Comparison of ENCODE assay signal across 8 mouse cellular contexts in genomic region chr5:135015497-135015896, GRCm38 (mm10). TPM values are rescaled to one million over a fixed set of nuclear protein-coding genes. Genes with fewer than 3 reads are reported as not detected.
A peak's percentile ranks its signal among the peaks of the same experiment; 100 is the strongest.
DNase-seq lines count a peak whose midpoint lies in the region; ATAC-seq and TF ChIP-seq lines count a peak whose summit lies in the region.

No protein-coding gene starts in this region.

- ATAC-seq in lung, embryonic 14.5 days (ENCODE audit: insufficient read depth), result peak; percentile 20; the same call in 1 of the 2 replicates

- no peak overlapping the region for H3K4me2 ChIP-seq in lung, embryonic 14.5 days

- no peak overlapping the region for H3K4me3 ChIP-seq in lung, embryonic 14.5 days (ENCODE audit: low read depth, low read length)

- no peak overlapping the region for H3K27ac ChIP-seq in lung, embryonic 14.5 days (ENCODE audit: low read depth)

- peak; percentile 93 for DNase-seq in CD4-positive, CD25-positive, alpha-beta regulatory T cell, adult 2 months (ENCODE audit: low read depth, low spot score)
- peak; percentile 92 for DNase-seq in adrenal gland, postnatal 10 days
- peak; percentile 66 for DNase-seq in embryo, embryonic 11.5 days (ENCODE audit: low read depth, low spot score)
- peak; percentile 81 to 95 for DNase-seq in heart, adult 18-20 months
- peak; percentile 92 to 94 for DNase-seq in kidney, postnatal 4 days
- DNase-seq in lung, embryonic 14.5 days, result peak; percentile 92
- DNase-seq in right cerebral cortex, adult 18-20 months, result peak; percentile 88
- peak; percentile 50 to 85 for DNase-seq in urinary bladder, adult 18-20 months (ENCODE audit: low spot score in 2 of 2)

- H3K36me3 ChIP-seq in lung, embryonic 14.5 days (ENCODE audit: insufficient read depth), result no peaks in the 10 kb centered on the region

- H3K9ac ChIP-seq in lung, embryonic 14.5 days, result no peak overlapping the region

- peak; percentile 98 for TF ChIP-seq CTCF in lung, embryonic 14.5 days (IDR thresholded peaks at IDR 0.05; ENCODE audit: low read depth)

- peaks cover 17% of the 10 kb centered on the region for H3K4me1 ChIP-seq in lung, embryonic 14.5 days (ENCODE audit: insufficient read depth)

- WGBS in lung, embryonic 14.5 days, result 13% methylated on average over 7 of the region's 7 CpGs

- no peaks in the 10 kb centered on the region for H3K9me3 ChIP-seq in lung, embryonic 14.5 days (ENCODE audit: low read depth, low read length)

- no peaks in the 10 kb centered on the region for H3K27me3 ChIP-seq in lung, embryonic 14.5 days (ENCODE audit: insufficient read depth, low read length)

RNA-seq across cellular contexts. Expression of gene Abhd11, which starts 6.5 kb away (rescaled TPM):
- 10 to 100 TPM; 67.3 to 77.9 TPM for total RNA-seq in adrenal gland, postnatal 10 days (2021)
- total RNA-seq in heart, adult 18-20 months (2021), result 10 to 100 TPM; 67.1 to 69.4 TPM
- 60.0 and 71.0 TPM in 2 replicates for polyA plus RNA-seq in lung, embryonic 14.5 days (2014; fragmentation: Nextera tagmentation; extraction: Ambion mirVana)

RNA-seq across cellular contexts. Expression of gene Stx1a, which starts 7.8 kb away (rescaled TPM):
- total RNA-seq in adrenal gland, postnatal 10 days (2021), result 1 to 10 TPM; 6.8 to 9.5 TPM
- 1 to 10 TPM; 1.0 to 1.5 TPM for total RNA-seq in heart, adult 18-20 months (2021)
- polyA plus RNA-seq in lung, embryonic 14.5 days (2014; fragmentation: Nextera tagmentation; extraction: Ambion mirVana), result 13.2 and 14.5 TPM in 2 replicates

RNA-seq across cellular contexts. Expression of gene Cldn3, which starts 29.5 kb away (rescaled TPM):
- 10 to 100 TPM in 1 of 2 experiments, 1 to 10 TPM in 1; 8.2 to 13.9 TPM for total RNA-seq in adrenal gland, postnatal 10 days (2021)
- 1 to 10 TPM in 1 of 2 experiments, under 1 TPM in 1; 0.20 to 1.8 TPM for total RNA-seq in heart, adult 18-20 months (2021)
- polyA plus RNA-seq in lung, embryonic 14.5 days (2014; fragmentation: Nextera tagmentation; extraction: Ambion mirVana), result 137 and 139 TPM in 2 replicates

RNA-seq across cellular contexts. Expression of gene Dnajc30, which starts 48.5 kb away (rescaled TPM):
- 10 to 100 TPM; 23.7 to 24.5 TPM for total RNA-seq in adrenal gland, postnatal 10 days (2021)
- 10 to 100 TPM; 38.4 to 44.3 TPM for total RNA-seq in heart, adult 18-20 months (2021)
- 31.9 and 33.2 TPM in 2 replicates for polyA plus RNA-seq in lung, embryonic 14.5 days (2014; fragmentation: Nextera tagmentation; extraction: Ambion mirVana)

RNA-seq across cellular contexts. Expression of gene Bud23, which starts 49.3 kb away (rescaled TPM):
- 10 to 100 TPM; 41.3 to 44.6 TPM for total RNA-seq in adrenal gland, postnatal 10 days (2021)
- 10 to 100 TPM; 22.5 to 25.0 TPM for total RNA-seq in heart, adult 18-20 months (2021)
- 102 and 116 TPM in 2 replicates for polyA plus RNA-seq in lung, embryonic 14.5 days (2014; fragmentation: Nextera tagmentation; extraction: Ambion mirVana)
